Mouse (Mus musculus) embryonic facial prominence, embryonic 10.5 days (tissue): ENCODE data around the gene Zfp472. TPM values are rescaled to one million over a fixed set of nuclear protein-coding genes. Genes with fewer than 3 reads are reported as not detected.
"Not testable (repeated sequence)": the region's sequence is repeated elsewhere in the genome, so short reads cannot be mapped to it uniquely, and the experiment has no call there.

Source experiments
- DNase-seq: peaks from one replicate; pipeline ENCODE4 v3.0.0-alpha.2; 2017; ENCODE audit warnings: low spot score
- H3K27ac ChIP-seq: fragments of 300-500 bp; sonication (generic); replicated peaks from 2 replicates; pipeline ENCODE4 v1.5.1; 2016; ENCODE audit warnings: mild to moderate bottlenecking
- H3K27me3 ChIP-seq: fragments of 300-500 bp; sonication (generic); replicated peaks from 2 replicates; pipeline ENCODE4 v1.6.1; 2016; ENCODE audit warnings: low read depth, mild to moderate bottlenecking; ENCODE audit not compliant: poor library complexity, severe bottlenecking
- H3K36me3 ChIP-seq: fragments of 300-500 bp; sonication (generic); replicated peaks from 2 replicates; pipeline ENCODE4 v1.6.1; 2016; ENCODE audit warnings: mild to moderate bottlenecking, moderate library complexity
- H3K4me1 ChIP-seq: fragments of 300-500 bp; sonication (generic); 2 replicates; pipeline ENCODE4 v1.6.1; 2016
- H3K4me3 ChIP-seq: fragments of 300-500 bp; sonication (generic); 2 replicates; pipeline ENCODE4 v1.5.1; 2016; ENCODE audit warnings: mild to moderate bottlenecking, moderate library complexity
- H3K9me3 ChIP-seq: fragments of 300-500 bp; sonication (generic); 2 replicates; pipeline ENCODE4 v1.6.1; 2016; ENCODE audit warnings: mild to moderate bottlenecking
- WGBS: fragments of 180-500 bp; shearing (Covaris S2); methylation state at CpG from one replicate; pipeline ENCODE4 v1.1.7; 2016; 5-methylcytosine and 5-hydroxymethylcytosine counted together
- polyA plus RNA-seq: library from polyadenylated mRNA; unstranded; fragments of >200 nt; fragmentation: Nextera tagmentation; extraction: Ambion mirVana; gene quantifications from 2 replicates; pipeline ENCODE4 v1.2.1, GENCODE M21; 2016

Zfp472 gene
- polyA plus RNA-seq, 1 experiment from 2014 or later = 15.1 TPM

GRCm38 (mm10) chr17:32950136-32950535 lies 15.5 kb upstream of the Zfp472 start:
- H3K27ac ChIP-seq = no peak overlapping the region
- no peaks in the 10 kb centered on the region for H3K36me3 ChIP-seq
- DNase-seq = no peak
- H3K4me1 ChIP-seq = peaks cover 11% of the 10 kb centered on the region
- no peaks in the 10 kb centered on the region for H3K27me3 ChIP-seq
- WGBS = 88% methylated on average over 3 of the region's 3 CpGs
- H3K4me3 ChIP-seq = no peak overlapping the region
- no peaks in the 10 kb centered on the region for H3K9me3 ChIP-seq

- Histone ChIP-seq H3K9me3 (no peaks in the 10 kb centered on the region), H3K27ac (no peak overlapping the region), H3K4me3 (no peak overlapping the region), H3K4me1 (peaks cover 11% of the 10 kb centered on the region), H3K27me3 (no peaks in the 10 kb centered on the region), H3K36me3 (no peaks in the 10 kb centered on the region)
- no peak for DNase-seq
- WGBS = 75% methylated on average over 11 of the region's 11 CpGs
These were observed 14.6 kb upstream of the Zfp472 start for GRCm38 (mm10) chr17:32951006-32951405.

GRCm38 (mm10) chr17:32951441-32951840 lies 14.2 kb upstream of the Zfp472 start:
- 33% methylated on average over 16 of the region's 16 CpGs for WGBS
- Histone ChIP-seq H3K27ac (no peak overlapping the region), H3K4me1 (peaks cover 11% of the 10 kb centered on the region), H3K9me3 (no peaks in the 10 kb centered on the region), H3K27me3 (no peaks in the 10 kb centered on the region), H3K4me3 (no peak overlapping the region), H3K36me3 (no peaks in the 10 kb centered on the region)
- DNase-seq = peak; percentile 70

GRCm38 (mm10) chr17:32965253-32965622 lies 376 bp upstream of the Zfp472 start:
- peak overlapping the region; percentile 78 for H3K27ac ChIP-seq
- DNase-seq = no peak
- H3K4me3 ChIP-seq = peak overlapping the region; percentile 87
- no peaks in the 10 kb centered on the region for H3K36me3 ChIP-seq
- peaks cover 16% of the 10 kb centered on the region for H3K4me1 ChIP-seq
- no peaks in the 10 kb centered on the region for H3K27me3 ChIP-seq
- under 1% methylated on average over 14 of the region's 14 CpGs for WGBS
- H3K9me3 ChIP-seq = no peaks in the 10 kb centered on the region

DNA sequence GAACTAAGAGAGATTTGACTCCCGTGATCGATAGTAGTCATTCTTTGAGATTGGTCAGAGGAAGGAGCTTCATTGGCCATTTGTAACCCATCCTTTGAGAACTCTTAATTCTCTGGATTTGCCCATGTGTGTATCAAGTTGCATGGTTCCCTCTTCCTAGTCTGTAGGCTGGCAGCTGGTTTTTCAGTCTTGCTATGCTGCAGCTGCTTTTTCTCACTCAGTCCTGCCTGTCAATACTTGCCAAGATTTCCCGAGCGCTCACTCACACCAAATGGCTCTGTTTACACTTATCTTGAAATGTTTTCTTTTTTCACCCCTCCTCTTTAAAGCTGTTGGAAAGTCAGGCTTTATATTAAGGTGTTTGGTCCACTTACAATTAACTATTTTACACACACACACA lies 15.7 kb downstream of the Zfp472 start:
- Histone ChIP-seq H3K36me3 (peaks cover 63% of the 10 kb centered on the region), H3K27ac (no peak overlapping the region), H3K27me3 (no peaks in the 10 kb centered on the region), H3K4me3 (no peak overlapping the region), H3K4me1 (no peaks in the 10 kb centered on the region), H3K9me3 (peaks cover 10% of the 10 kb centered on the region; the same call in 1 of the 2 replicates)
- DNase-seq = no peak
- WGBS = 93% methylated on average over 4 of the region's 4 CpGs

DNA sequence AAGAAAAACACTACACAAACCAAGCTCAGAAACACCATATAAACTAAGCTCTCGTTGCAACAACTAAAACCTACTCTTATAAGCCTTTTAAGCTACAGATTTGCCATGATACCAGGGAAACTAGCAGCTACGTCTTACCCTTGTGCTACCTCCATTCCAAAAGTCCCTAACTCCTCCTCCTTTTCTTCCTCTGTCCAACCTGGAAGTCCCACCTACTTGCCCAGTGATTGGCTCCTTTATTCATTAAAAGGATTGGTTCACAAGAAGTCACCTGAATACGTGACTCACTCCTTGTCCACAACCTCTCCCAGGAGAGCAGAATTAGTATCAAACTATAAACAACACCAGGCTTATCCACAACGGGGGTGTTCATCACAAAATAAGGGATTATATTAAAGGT lies 20.7 kb downstream of the Zfp472 start:
- Histone ChIP-seq H3K4me3 (no peak overlapping the region), H3K36me3 (peaks cover 14% of the 10 kb centered on the region), H3K27me3 (no peaks in the 10 kb centered on the region), H3K9me3 (0 out of 2 replicates have a peak, but pooled peaks cover 3% of the 10 kb centered on the region), H3K27ac (no peak overlapping the region), H3K4me1 (no peaks in the 10 kb centered on the region)
- 78% methylated on average over 4 of the region's 4 CpGs for WGBS
- no peak for DNase-seq

DNA sequence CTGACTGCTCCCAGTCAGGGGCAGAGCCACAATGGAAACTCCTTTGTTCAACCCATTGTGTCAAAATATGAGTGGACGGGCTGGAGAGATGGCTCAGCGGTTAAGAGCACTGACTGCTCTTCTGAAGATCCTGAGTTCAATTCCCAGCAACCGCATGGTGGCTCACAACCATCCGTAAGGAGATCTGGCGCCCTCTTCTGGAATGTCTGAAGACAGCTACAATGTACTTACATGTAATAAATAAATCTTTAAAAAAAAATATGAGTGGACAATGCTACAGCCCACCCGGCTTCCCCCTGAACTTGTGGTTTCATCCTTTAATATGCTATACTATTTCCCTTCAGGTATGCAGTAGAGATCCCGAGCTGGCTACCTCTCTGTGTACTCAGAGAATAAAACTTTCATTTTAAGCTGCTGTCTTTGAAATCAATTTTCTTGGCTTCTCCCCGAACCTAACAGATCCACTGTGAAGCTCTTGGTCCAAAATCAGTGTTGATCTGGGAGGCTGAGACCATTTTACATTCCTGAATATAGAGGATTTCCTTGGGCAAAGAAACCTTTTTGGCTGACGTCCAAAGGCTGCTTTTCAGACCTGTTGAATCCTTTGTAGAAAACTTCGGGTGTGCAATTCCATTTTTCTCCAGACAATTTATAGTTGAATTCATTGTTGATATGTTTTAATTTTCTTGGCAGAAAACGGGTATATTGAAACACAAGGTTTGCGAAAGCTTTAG lies 26.5 kb downstream of the Zfp472 start:
- peaks cover 7% of the 10 kb centered on the region for H3K4me1 ChIP-seq
- H3K27me3 ChIP-seq = no peaks in the 10 kb centered on the region
- no peak for DNase-seq
- peak overlapping the region; percentile 86 for H3K4me3 ChIP-seq
- H3K9me3 ChIP-seq = no peaks in the 10 kb centered on the region
- H3K27ac ChIP-seq = no peak overlapping the region; the same call in 1 of the 2 replicates
- WGBS = 71% methylated on average over 12 of the region's 12 CpGs
- peaks cover 28% of the 10 kb centered on the region for H3K36me3 ChIP-seq

GRCm38 (mm10) chr17:32992699-32993474 lies 27.3 kb downstream of the Zfp472 start, which contains the start of gene Zfp952:
Zfp952 (plus strand) TSS chr17:32993129.
- DNase-seq = peak; percentile 80
- WGBS = 3% methylated on average over 21 of the region's 21 CpGs
- Histone ChIP-seq H3K9me3 (no peaks in the 10 kb centered on the region), H3K36me3 (peaks cover 29% of the 10 kb centered on the region), H3K27me3 (no peaks in the 10 kb centered on the region), H3K4me3 (peak within 1 kb of the TSS; percentile 86), H3K4me1 (peaks cover 7% of the 10 kb centered on the region), H3K27ac (peak within 1 kb of the TSS; percentile 84)

- Histone ChIP-seq H3K4me1 (peaks cover 6% of the 10 kb centered on the region), H3K9me3 (peaks cover 12% of the 10 kb centered on the region), H3K27me3 (no peaks in the 10 kb centered on the region), H3K4me3 (no peak overlapping the region), H3K27ac (no peak overlapping the region), H3K36me3 (peaks cover 80% of the 10 kb centered on the region)
- no peak for DNase-seq
- 92% methylated on average over 2 of the region's 2 CpGs for WGBS
These were observed 32.9 kb downstream of the Zfp472 start for GRCm38 (mm10) chr17:32998492-32998891.

GRCm38 (mm10) chr17:33008337-33008736 lies 42.7 kb downstream of the Zfp472 start:
- WGBS = 48% methylated on average over 9 of the region's 9 CpGs
- Histone ChIP-seq H3K9me3 (peaks cover 14% of the 10 kb centered on the region), H3K4me3 (no peak overlapping the region), H3K27me3 (no peaks in the 10 kb centered on the region), H3K27ac (no peak overlapping the region), H3K4me1 (no peaks in the 10 kb centered on the region), H3K36me3 (peaks cover 27% of the 10 kb centered on the region)
- DNase-seq = no peak

DNA sequence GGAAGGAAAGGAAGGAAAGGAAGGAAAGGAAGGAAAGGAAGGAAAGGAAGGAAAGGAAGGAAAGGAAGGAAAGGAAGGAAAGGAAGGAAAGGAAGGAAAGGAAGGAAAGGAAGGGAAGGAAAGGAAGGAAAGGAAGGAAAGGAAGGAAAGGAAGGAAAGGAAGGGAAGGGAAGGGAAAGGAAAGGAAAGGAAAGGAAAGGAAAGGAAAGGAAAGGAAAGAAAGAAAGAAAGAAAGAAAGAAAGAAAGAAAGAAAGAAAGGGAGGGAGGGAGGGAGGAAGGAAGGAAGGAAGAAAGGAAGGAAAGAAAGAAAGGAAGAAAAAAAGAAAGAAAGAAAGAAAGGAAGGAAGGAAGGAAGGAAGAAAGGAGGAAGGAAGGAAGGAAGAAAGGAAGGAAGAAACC lies 54.8 kb downstream of the Zfp472 start:
- not testable (repeated sequence) for H3K4me1 ChIP-seq, DNase-seq, H3K4me3 ChIP-seq, H3K27ac ChIP-seq, H3K27me3 ChIP-seq
- Histone ChIP-seq H3K9me3 (peaks cover 86% of the 10 kb centered on the region), H3K36me3 (peaks cover 99% of the 10 kb centered on the region)
